Mouse (Mus musculus) right cerebral cortex, postnatal 10 days (tissue): ENCODE results near the gene 4931428L18Rik.
A peak's percentile ranks its signal among the peaks of the same experiment; 100 is the strongest.
"Not testable (repeated sequence)": the region's sequence is repeated elsewhere in the genome, so short reads cannot be mapped to it uniquely, and the experiment has no call there.

ENCODE experiments used
- DNase-seq, 2 experiments: peaks; one replicate each; pipeline ENCODE4 v3.0.0; 2021; ENCODE audit warnings: low spot score in 2 of 2

Gene 4931428L18Rik

GRCm38 (mm10) chr1:31058861-31059351, 163.6 kb downstream of the 4931428L18Rik start:
- no peak for DNase-seq

DNA sequence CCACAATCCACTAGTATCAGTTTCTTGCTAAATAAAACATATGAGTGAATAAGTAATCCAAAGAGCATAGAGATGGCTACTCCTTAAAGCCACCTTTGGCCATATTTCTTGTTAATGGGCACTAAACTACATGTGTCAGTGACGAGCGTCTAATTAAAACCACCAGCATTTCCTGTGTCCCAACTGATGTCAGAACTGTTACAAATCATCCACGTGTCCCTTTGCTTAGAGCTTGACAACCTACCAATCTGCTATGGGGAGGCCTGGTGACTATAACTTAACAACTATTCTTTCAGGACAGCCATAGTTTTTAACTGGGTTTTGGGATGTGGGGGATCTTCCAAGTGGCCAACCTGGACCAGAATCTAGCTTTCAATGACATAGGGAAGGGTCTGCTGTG, 164.3 kb downstream of the 4931428L18Rik start:
- no peak for DNase-seq

DNA sequence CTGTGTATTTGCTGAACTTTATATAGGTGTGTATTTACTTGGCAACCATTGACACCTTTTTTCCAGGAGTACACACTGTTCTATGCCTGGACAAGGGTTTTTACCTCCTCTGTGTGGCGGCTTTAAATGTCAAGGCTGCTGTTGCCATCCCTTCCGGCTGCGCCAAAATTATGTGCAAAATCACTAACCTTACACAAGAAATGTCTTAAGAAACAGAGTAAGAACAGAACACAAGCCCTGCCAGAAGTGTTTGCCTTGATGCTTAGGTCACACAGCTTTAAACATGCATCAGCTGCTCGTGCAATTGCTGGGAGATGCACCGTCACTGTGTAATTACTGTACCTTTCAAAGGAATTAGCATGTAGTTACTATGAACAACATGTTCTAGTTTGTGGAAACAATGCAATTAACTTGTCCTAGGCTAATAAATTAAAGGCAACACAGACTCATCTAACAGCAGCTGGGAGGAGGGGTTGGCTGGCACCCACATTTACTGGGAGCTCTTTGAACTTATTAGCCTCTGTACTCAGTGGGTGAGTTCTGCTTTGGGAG, 171.0 kb downstream of the 4931428L18Rik start:
- no peak for DNase-seq

DNA sequence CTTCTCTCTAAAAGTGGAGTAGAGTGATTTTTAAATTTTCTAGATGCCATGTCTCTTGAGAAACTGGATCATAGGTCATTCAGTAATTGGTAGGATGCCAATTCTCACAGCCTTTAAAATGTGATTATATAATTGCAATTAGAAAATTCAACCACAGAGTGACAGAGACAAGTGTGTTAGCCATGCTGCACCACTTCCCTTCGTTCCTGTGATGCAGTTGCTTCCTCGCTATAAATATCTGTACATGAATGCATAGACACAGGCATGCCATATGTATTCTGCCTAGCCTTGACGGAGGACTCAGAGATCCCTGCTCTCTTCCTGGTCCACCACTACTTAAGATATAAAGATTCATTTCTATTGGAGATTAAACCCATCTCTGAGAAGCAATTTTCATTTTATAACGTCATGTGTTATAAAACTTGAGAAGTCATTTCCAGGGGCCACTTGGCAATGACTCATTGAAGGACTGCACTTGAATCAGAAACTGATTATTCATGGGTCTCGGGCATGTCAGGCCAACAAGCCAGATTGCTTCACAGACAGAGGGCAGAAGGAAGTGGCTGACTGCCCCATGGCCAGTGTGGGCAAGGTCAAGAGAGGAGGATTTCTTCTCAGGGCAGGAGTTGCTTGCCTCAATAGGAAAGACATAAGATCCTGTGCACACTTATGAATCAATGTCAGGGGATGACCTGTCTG, 172.4 kb downstream of the 4931428L18Rik start:
- no peak for DNase-seq

GRCm38 (mm10) chr1:31043208-31043607, 179.3 kb downstream of the 4931428L18Rik start:
- DNase-seq: no peak

DNA sequence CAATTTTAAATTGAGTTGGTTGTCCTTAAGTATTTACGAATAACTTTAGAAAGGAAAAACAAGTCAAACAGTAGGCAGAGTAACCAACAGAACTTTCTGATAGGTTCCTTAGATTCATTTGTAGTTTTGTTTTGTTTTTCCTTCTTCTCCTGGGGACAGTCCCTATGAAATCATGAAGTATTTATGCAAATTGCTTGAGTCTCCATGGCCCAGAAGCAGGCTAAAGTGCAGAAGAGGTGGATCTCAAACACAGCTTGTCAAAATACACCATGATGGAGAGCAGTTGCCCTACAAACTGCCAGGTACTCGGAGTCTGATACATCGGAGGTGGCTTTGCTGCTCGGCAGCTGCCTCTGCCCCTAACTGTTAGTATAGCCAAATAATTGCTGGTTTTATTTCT, 179.7 kb downstream of the 4931428L18Rik start:
- DNase-seq: no peak

DNA sequence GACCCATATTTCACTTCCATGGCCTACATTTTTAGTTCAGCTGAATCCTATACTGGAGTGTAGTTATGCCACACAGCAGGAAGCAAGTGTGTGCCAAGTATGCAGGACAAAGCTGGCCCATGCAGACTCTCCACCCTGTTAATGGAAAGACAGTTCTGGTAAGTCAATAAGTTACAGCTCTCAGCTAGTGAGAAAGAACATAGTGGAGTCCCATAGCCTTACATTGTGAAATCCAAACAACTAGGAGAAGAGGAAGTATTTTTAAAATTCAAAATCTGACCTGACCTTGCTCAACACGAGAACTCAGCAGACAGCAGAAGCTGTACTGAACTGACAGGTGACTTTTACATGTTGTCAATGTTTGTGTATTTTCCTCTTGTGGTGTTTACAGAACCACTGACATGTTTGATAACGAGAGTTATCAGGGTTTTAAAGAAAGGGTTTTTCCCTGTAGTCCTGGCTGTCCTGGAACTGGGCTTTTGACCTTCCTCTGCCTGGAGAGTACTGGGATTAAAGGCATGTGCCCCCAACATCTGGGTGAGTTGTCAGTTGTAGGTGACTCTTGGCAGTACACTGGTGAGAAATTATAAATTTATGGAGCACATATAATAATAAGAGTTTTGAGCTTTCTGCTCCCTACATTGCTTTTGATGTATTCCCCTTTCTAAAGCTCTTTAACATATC, 188.5 kb downstream of the 4931428L18Rik start:
- no peak for DNase-seq

DNA sequence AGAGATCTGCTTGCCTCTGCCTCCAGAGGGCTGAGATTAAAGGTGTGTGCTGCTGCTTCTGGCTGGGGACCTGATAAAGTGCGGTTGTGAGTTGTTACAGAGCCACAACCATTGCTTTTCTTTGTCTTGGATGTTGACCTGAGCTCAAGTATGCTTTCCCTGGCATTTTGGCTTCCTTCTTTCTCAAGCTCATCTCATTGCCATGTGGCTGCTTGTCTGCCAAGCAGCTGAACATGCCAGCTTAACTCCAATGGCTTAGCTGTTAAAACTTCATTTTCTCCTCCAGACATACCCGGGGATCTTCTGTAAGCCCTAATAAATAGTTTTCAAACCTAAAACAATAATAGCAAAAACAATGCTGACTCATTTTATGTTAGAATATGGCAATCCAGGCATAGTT, 190.1 kb downstream of the 4931428L18Rik start:
- no peak for DNase-seq

DNA sequence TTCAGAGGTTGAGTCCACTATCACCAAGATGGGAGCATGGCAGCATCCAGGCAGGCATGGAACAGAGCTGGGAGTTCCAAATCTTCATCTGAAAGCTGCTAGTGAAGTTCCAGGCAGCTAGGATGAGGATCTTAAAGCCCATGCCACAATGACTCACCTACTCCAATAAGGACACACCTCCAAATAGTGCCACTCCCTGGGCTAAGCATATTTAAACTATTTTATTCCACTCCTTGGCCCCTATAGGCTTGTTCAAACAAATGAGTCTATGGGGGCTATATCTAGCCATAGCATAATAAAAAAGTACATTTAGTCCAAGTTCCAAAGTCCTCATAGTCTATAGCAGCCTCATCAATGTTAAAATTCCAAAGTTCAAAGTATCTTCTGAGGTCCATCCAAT, 199.3 kb downstream of the 4931428L18Rik start:
- DNase-seq: no peak

DNA sequence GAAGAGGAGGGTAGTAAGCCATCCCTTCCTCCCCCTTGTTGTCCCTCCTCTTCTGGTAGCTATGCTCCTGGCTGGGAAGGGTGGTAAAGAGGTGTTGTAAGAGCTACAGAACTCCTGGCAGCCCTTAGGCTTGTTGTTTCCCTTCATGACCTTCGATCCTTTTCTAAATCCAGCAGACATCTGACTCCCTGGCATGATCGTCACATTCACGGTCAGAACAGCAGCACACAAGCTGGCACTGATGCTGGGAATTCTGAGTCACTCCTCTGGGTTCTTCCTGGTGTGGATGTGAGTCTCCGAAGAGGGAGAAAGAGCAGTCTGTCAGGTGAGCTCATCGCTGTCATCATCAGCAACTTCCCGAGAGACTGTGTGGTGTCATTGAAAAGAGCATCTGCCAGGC, 203.2 kb downstream of the 4931428L18Rik start:
- DNase-seq: no peak

DNA sequence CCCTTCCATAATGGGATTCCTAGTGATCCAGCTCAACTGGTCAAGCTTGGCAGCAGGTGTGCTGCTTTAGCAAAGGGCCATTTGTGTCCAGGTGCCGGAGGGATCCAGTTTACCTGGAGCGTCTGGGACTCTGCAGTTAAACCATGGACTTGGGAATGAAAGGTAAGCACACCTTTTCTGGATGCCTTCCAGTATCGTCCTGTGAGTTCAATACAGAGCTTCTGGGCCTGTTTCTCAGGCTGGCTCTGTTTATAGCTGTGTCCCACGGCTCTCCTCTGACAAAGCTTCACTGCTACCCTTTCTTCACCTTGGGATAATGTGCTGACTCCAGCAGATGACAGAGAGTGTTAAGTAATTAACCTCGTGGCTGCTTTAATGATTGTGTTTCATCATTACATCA, 205.1 kb downstream of the 4931428L18Rik start:
- no peak for DNase-seq

- DNase-seq: no peak
These were observed 206.4 kb downstream of the 4931428L18Rik start for GRCm38 (mm10) chr1:31016068-31016467.

DNA sequence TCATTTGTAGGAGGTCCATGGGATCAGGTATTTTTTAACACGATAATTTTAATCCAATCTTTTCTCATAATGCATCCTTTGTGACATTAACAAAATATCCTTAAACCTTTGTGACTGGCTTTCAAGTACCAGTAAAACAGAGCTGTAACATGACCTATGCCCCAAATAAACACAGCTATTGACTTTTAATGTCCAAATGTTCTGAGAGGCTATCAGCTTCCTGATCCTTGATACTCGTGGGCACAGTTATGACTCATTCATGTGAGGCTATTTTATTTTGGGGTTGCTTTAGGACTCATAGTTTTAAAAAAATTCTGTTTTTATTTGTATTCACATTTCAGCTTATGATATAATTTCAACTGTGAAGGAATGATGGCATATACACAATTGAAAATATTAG, 207.2 kb downstream of the 4931428L18Rik start:
- no peak for DNase-seq

DNA sequence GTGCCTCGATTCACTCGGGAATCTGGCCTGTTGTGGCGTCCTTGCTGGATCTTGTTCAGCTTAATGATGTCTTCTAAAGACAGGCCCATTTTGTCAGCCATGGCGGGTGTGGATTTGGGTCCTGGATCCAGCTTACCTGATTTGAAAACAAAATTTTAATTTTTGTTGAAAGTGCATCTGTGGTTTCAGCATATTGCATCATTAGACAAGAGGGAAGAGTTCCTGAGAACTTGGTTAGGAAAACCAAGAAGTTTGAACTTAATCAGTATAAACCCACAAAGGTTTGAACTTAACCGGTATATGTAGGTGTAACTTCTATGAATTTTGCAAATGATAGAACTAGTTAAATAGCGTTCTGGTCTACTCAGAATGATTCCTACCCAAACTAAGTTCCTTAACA, 244.6 kb downstream of the 4931428L18Rik start, which contains the start of gene AC153137.1:
Gene AC153137.1 (minus strand): TSS at position 101 of the 400 bp plus-strand sequence.
- not testable (repeated sequence) for DNase-seq

DNA sequence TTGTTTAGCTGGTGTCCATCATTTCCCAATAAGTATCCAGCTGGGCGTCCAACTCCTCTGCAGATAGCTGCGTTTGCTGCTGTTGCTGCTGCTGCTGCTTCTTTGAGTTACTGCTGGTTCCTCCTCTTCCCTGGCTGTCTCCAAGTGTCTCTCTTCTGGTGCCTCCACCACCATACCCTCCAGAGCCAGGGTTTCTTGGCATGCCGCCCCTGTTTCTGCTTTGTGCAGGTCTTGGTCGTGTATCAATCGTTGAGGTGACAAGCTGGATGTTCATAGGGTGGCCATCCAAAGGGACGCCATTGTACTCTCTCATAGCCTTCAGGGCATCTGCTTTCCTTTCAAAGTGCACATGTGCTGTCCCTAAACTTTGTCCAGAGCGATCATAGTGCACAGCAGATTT, 245.2 kb downstream of the 4931428L18Rik start:
- not testable (repeated sequence) for DNase-seq

GRCm38 (mm10) chr1:30951795-30952194, 270.7 kb downstream of the 4931428L18Rik start:
- DNase-seq: no peak

DNA sequence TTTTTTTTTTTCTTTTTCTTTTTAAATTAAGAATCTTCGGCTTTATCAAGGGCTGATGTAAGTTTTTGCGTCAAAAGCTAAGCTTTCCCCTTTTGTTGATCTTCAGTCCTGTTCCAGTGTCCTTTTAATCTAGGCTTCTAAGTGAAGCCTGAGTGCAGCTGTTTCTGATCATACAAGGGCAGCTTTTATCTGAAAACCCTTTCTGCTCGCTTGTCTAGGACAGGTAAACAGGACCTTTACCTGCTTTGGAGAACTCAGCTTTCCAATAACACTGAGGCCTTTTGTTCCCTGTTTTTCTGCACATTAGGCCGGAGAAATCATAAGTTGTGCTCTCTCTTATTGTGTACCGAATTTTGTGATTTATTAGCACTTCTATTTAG, 272.0 kb downstream of the 4931428L18Rik start:
- no peak for DNase-seq

GRCm38 (mm10) chr1:30949710-30950455, 272.6 kb downstream of the 4931428L18Rik start:
- peak; percentile 98 for DNase-seq

DNA sequence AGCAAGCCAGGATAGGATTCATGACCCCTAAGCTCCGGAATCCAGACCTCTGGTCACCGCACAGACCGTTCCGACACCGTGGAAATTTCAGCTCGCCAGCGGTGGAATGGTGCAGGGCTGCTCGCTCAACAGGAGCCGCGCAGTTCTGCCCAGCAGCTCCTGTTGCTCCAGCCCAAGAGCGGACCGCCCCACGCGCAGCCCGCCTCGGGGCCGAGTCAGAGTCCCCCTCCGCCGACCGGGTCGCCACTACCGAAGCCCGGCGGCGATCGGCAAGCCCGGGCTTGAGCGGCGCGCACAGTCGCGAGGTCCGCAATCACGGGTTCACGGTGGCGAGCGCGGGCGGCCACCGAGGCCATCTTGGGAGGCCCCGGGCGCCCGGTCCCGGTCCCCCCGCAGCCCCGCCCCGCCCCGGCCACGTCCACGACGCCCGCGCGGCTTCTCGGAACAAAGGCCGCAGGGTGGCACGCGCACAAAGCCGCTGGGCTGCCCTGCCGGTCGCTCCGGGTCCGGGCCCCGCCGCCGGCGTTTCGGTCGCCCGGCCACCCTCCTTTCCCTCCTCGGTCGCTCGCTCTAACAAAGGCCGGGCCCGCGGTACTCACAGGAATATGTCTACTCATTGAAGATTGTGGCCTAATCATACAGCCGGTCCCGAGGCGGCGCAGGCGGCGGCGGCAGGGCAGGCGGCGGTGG, 273.4 kb downstream of the 4931428L18Rik start:
- peak; percentile 67 to 71 for DNase-seq

GRCm38 (mm10) chr1:30948361-30948949, 274.0 kb downstream of the 4931428L18Rik start:
- peak; percentile 49 to 50 for DNase-seq
